Mouse (Mus musculus): ENCODE measurements around the gene Mfsd4b4. TPM values are rescaled to one million over a fixed set of nuclear protein-coding genes. Genes with fewer than 3 reads are reported as not detected.
A peak's percentile ranks its signal among the peaks of the same experiment; 100 is the strongest.
"Not testable (repeated sequence)": the region's sequence is repeated elsewhere in the genome, so short reads cannot be mapped to it uniquely, and the experiment has no call there.

Mfsd4b4 gene
- 1 to 10 TPM; 3.4 to 4.4 (median 3.7) TPM for total RNA-seq (2022)

DNA sequence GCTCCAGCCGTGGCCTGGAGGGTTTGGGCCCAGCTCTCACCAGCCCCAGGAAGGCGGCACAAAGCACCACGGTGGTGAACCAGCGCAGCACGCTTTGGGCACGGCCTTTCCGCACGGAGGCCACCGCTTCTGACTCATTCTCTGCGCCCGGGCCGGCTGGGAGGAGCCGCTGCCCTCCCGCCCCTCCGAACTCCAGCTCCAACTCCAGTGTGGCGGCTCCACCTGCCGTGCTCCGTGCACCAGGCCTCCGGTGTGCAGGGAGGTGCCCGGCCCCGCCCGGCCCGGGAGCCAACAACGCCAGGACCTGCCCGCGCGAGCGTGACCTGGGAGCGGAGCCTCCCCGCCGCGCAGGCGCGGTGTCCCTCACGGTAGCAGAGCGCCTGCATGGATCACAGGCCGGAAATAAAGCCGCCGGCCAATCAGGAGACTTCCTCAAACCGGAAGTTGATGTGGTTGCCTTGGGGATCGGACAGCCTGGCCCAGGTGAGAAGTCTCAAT, at the start of gene Mfsd4b4:
Gene Mfsd4b4 (minus strand): TSS at position 365 of the 498 bp plus-strand sequence.
- peak; percentile 85 for DNase-seq (ENCODE audit: low spot score)

DNA sequence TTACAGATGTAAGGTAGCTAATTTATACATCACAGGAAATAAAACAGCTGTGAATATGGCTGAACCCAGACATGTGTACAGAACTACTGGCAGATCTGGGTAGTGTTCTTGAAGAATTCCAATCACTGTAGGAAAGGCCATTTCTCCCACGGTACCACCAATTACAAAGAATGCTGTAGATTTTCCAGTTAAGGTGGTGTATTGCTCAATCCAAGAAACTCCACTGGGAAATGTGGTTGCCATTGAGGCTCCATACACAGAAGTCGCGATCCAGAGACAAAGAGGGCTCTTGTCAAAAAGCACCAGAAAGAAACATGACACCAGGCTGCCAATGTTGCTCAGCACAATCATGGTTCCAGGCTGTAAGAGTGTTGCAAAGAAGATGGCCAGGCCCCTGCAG, 48.2 kb upstream of the Mfsd4b4 start:
- DNase-seq (ENCODE audit: low spot score): not testable (repeated sequence)

DNA sequence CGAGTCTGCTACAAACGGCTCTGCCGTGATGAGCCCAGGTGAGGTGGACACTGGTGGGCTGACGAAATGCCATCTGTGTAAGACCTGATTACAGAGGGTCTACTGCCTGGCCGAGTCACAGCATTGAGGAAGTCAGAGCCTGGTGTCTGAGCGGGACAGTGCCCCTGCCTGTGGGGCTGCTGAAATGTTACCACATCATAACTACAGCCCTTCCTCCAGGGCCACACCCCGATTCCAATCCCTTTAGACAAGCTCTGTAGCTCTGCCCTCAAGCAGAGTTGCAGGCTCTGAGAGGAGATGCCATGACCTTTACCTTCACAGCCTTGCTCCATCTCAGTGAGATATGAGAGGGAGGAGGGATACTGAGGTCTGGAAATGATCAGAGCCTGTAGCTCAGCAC, 37.5 kb upstream of the Mfsd4b4 start:
- DNase-seq (ENCODE audit: low spot score): no peak

DNA sequence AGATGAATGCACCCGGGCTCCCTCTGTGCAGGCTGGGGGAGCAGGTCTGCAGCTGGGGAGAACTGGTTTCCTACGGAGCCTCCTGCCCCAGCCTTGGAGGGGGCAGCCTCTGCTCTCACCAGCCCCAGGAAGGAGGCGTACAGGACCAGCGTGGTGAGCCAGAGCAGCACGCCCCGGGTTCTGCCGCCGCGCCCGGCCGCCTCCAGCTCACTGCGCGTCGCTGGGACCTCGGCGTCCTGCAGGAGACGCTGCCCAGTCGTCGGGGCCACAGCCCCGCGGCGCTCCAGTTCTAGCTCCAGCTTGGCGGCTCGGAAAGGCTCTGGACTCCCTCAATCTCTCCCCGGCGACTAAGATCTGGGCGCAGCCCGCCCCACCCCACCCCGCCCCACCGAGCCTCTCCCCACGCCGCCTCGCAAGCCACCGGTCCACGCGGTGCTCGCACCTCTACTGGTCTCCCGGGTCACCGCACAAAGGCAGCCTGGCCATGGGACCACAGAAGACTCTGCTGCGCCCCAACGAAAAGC, 27.6 kb upstream of the Mfsd4b4 start, which contains the start of gene Mfsd4b2:
Gene Mfsd4b2 (minus strand): TSS at position 308 of the 524 bp plus-strand sequence.
- no peak for DNase-seq (ENCODE audit: low spot score)

DNA sequence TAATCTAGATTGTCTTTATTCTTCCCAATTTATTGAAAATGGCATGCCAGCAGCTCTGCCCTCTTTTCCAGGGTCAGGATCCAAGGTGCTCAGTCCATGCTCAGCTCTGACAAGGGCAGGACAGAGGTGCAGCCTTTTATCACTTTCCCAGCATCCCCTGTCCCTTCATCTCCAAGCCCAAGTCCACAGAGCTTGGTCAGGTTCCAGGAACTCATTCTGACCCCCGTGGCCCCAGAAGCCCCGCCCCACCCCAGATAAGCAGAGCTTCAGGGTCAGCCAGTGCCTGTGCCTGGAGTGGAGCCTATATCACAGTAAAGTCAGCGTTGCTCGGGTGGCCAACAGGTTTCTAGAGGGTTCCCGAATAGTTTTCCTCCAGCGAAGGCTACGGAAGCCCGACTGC, 25.5 kb upstream of the Mfsd4b4 start:
- not testable (repeated sequence) for DNase-seq (ENCODE audit: low spot score)

DNA sequence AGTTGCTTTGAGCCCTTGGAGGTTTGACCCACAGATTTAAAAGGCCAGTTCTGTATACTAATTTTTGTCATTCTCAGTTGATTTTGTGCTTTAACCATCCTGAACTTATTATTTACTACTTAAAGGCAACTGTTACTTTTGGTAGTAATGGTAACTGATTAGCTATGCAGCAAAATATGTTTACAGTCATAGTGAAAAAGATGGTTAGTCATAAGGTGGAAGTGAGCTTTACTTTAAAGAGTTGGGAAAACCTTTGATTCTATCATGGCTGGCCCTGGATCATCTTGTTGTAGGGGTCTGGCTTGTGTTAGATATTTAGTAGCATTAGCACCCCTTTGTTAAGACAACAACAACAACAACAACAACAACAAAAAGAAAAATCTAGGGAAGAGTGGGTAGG, 13.6 kb upstream of the Mfsd4b4 start:
- no peak for DNase-seq (ENCODE audit: low spot score)

DNA sequence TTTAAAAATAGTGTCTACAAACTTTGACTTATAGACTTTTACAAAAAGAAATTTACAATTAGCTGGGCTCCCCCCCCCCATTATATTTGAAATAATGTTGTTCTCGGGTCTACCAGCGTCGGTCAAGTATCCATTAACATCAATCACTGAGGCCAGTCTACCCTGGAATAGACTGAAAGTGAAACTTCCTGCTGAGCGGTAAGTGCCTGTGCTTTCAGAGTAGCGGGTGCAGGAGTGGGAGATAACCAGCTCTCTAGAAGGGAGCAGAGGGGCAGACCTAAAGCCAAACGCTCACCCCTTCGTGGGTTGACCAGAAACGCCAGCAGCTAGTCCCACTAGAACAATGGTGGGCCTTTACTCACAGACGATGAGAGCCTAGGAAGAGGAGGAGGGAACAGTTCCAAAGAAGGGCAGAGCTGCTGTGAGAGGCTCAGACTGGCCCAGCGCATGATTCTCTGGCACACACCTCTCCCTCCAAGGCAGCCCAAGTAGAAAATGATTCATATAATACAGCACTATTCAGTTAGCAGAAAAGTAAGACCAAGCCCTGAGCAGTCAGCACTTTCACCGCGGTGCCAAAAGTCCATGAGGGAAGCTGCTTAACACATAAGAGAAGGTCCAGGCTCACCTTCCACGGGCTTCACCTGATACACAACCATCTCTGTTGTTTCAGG, 9.9 kb upstream of the Mfsd4b4 start:
- no peak for DNase-seq (ENCODE audit: low spot score)

DNA sequence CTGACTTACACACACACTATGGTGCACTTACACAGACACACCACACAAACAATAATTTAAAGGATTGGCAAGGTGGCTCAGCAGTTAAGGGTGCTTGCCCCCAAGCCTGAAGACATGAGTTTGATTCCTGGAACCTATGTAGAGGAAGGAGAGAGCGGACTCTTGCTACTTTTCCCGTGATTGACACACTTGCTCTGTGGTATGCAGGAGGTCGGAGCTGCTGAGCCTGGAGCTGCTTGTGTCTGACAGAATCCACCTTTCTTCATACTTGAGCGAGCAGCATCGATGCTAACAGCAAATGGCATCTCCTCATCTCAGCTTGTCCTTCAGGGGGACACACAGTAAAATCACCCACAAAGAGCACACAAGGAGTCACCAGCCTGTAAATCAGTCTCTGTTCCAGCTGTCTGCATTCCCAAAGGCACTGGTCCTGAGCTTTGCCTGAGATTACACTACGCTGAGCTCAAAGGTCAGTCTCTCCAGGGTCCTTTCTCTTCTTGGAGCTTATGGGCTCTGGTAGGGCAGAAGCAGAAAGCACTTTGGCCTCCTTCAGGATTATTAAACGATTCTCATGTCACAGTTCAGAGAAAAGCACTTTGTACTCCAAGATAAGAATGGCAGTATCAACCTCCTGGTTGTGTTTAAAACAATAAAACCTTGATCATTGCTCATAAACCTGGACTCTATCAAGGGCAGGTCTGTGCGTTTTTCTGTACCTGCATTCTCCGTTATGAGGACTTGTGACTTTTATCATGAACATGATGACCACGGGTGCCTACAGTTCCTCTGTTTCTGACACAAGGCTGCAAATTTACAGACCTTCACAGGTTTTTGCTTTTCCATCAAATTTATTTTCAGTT, 8.0 kb upstream of the Mfsd4b4 start:
- no peak for DNase-seq (ENCODE audit: low spot score)

DNA sequence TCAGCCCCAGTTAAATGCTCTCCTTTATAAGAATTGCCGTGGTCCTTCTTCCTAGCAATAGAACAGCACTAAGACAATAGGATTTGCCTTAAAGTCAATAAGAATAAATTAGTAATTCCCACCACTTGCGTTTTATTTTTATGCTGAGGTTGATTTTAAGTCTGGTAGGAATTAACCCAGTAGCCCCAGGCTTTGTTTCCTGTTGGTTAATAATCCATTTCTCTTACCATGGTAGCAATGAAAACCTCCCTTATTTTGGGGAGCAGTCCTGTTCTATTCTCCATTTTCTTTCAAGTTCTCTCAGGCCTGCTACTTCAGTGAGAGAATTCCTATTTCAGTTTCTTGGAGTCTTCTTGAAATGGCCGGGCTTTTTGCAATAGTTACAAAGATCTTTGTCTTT, 5.2 kb upstream of the Mfsd4b4 start:
- DNase-seq (ENCODE audit: low spot score): no peak

DNA sequence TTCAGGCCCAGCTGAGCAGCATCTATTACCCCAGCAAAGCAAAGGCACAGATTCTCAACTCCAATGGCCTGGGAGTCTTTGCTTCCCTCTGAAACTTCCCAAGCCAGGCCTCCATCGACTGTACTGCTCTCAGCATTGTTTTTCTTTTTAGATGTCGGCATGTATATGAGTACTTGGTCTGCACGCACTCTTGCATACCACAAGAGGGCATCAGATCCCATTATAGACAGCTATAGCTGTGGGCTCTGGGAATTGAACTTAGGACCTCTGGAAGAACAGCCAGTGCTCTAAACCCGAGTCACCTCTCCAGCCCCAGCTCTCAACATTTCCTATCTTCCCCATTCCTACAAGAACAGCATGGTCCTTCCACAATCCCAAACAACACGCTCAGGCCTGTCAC, 2.5 kb downstream of the Mfsd4b4 start:
- no peak for DNase-seq (ENCODE audit: low spot score)

DNA sequence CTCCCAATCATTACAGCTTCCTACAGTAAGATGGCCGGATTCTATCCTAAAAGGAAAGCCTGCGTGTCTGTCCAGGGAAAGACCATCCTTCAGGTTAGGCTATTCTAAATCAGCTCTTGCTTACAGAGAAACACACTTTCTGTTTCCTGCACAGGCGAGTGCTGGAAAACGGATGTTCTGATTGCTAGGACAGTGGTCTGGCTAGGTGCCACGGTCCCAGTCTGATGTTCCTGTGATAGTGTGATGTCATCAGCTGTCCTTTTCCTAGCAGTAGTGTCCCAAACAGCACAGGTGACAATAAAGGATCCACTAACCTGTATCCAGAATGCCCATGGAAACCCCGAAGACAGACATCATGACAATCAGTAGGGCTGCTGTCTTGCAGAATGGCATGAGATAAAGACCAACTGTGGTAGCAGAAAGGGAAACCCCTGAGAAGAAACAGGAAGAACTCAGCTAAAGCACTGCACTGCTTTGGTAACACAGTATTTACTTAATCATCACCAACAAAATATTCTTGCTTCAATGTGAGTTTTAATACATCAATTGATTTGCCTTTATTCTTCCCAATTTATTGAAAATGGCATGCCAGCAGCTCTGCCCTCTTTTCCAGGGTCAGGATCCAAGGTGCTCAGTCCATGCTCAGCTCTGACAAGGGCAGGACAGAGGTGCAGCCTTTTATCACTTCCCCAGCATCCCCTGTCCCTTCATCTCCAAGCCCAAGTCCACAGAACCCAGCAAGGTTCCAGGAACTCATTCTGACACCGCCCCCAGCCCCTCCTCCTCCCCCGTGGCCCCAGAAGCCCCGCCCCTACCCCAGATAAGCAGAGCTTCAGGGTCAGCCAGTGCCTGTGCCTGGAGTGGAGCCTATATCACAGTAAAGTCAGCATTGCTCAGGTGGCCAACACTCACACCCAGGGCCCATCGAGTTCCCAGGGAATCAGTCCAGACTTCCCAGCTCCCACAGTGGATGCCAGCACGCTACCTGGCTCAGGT, 5.0 kb downstream of the Mfsd4b4 start:
- no peak for DNase-seq (ENCODE audit: low spot score)

DNA sequence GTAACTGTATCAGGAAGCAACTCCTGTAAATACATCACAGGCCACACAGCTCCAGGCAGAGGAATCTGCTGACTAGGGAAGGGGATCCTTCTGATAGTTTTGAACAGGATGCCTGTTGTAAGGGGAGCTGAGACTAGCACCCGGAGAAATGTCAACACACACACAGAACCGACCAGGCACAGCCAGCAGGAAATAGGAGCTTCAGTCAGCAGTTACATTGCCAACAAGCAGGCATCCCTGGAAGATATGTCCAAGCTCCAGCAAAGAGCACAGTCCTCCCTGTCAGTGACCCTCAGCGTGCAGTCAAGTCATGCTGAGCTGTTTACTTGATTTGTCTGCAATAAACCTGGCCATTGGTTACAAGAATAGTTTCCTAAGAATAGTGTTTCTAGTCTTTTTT, 10.4 kb downstream of the Mfsd4b4 start:
- DNase-seq (ENCODE audit: low spot score): no peak

DNA sequence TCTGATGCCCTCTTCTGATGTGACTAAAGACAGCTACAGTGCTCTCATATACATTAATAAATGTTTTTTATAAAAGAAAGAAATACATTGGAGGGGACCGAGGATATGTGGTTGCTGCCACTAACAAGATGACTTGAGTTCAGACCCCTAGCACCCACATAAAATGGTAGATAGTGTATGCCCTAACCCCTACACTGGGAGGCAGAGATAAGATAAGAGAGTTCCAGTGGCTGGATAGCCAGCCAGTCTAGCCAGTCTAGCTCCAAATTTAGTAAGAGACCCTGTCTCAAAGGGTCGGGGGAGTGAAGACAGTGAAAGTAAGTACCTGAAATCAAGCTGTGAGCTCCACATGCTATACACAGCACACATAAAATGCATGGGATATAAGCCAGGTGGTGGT, 33.5 kb downstream of the Mfsd4b4 start:
- no peak for DNase-seq (ENCODE audit: low spot score)

DNA sequence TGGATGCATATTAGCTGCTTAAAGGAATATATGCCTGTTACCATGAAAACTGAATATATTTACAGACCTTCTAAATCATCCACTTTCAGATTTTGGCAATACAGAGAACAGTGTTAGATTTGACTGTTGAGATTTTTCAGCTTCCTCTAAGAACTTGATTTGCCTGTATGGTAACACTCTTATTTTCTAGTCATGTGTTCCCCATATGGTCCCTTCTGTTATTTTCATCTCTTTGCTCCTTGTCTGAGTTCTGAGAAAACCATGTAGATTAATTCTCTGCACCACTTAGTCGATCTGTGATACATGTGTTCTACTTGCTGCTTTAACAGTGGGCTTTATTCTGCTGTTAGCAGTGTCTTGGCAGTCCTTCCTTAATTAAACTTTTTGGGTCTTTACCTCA, 56.4 kb downstream of the Mfsd4b4 start:
- DNase-seq (ENCODE audit: low spot score): no peak

Other genes starting within 250 kb of the Mfsd4b4 start
- 10 to 100 TPM in 1 of 4 experiments, 1 to 10 TPM in 3; 9.1 to 11.0 (median 9.7) TPM for gene Rev3l, start 167.1 kb downstream of the Mfsd4b4 start, total RNA-seq (2022)
- gene Mfsd4b2, start 27.7 kb upstream of the Mfsd4b4 start, total RNA-seq (2022): under 1 TPM in 2 of 4 experiments, not detected in 2; 0.16 to 0.20 TPM
- 1 to 10 TPM; 5.2 to 6.5 (median 5.8) TPM for gene Mfsd4b3, start 60.9 kb upstream of the Mfsd4b4 start, total RNA-seq (2022)
- gene Mfsd4b5, start 87.4 kb upstream of the Mfsd4b4 start, total RNA-seq (2022): under 1 TPM; 0.35 to 0.69 (median 0.46) TPM
- gene Mfsd4b1, start 126.0 kb upstream of the Mfsd4b4 start, total RNA-seq (2022): 1 to 10 TPM; 1.8 to 3.5 (median 2.1) TPM
- 10 to 100 TPM; 19.3 to 24.6 (median 19.9) TPM for gene Slc16a10, start 243.0 kb upstream of the Mfsd4b4 start, total RNA-seq (2022)